Mouse (Mus musculus): ENCODE data around the gene Dhdh. TPM values are rescaled to one million over a fixed set of nuclear protein-coding genes. Genes with fewer than 3 reads are reported as not detected.
A peak's percentile ranks its signal among the peaks of the same experiment; 100 is the strongest.
"Not testable (repeated sequence)": the region's sequence is repeated elsewhere in the genome, so short reads cannot be mapped to it uniquely, and the experiment has no call there.

Gene Dhdh
- polyA plus RNA-seq, 1 experiment from 2014 or later = 2.3 TPM

DNA sequence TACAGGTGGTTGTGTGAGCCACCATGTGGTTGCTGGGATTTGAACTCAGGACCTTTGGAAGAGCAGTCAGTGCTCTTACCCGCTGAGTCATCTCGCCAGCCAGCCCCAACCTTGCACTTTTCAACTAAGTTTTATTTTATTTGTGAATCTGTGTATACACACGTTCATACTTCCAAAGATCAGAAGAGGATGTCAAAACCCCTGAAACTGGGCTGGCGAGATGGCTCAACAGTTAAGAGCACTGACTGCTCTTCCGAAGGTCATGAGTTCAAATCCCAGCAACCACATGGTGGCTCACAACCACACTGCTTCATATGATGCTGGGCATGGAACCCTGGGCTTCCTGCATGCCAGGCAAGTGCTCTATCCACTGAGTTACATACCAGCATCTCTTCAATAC, 3.6 kb downstream of the Dhdh start:
- not testable (repeated sequence) for H3K27ac ChIP-seq; H3K9me3 ChIP-seq; H3K36me3 ChIP-seq; H3K4me3 ChIP-seq; ATAC-seq (ENCODE audit: low FRiP score, low read depth); H3K4me1 ChIP-seq; H3K9ac ChIP-seq; H3K27me3 ChIP-seq (replicated peaks); H3K4me2 ChIP-seq (replicated peaks)
- WGBS = 96% methylated on average over 5 of the region's 5 CpGs

DNA sequence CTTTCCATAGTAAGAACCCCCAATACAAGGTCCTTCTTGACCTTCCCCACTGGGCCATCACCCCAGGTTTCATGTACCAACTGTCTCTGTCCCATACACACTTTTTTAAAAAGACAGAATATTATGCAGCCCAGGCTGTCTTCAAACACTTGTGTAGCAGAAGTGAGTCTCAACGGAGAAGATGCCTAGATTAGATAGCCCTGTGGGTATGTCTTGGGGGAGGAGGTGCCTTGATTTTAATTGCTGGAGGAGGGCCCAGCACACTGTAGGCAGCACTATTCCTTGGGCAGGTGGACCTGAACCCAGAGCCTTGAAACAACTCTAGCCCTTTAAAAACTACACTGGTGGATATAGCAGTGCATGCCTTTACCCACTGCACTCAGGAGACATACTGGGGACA, 6.4 kb downstream of the Dhdh start:
- H3K4me2 ChIP-seq (replicated peaks) = no peak overlapping the region
- ATAC-seq (ENCODE audit: low FRiP score, low read depth) = no peak
- no peak overlapping the region for H3K9ac ChIP-seq
- H3K27ac ChIP-seq = no peak overlapping the region
- H3K4me3 ChIP-seq = no peak overlapping the region
- no peaks in the 10 kb centered on the region; the same call in 1 of the 2 replicates for H3K36me3 ChIP-seq
- no peaks in the 10 kb centered on the region for H3K27me3 ChIP-seq (replicated peaks)
- H3K9me3 ChIP-seq = no peaks in the 10 kb centered on the region
- WGBS = 71% methylated on average over 1 of the region's 1 CpGs
- no peaks in the 10 kb centered on the region for H3K4me1 ChIP-seq

DNA sequence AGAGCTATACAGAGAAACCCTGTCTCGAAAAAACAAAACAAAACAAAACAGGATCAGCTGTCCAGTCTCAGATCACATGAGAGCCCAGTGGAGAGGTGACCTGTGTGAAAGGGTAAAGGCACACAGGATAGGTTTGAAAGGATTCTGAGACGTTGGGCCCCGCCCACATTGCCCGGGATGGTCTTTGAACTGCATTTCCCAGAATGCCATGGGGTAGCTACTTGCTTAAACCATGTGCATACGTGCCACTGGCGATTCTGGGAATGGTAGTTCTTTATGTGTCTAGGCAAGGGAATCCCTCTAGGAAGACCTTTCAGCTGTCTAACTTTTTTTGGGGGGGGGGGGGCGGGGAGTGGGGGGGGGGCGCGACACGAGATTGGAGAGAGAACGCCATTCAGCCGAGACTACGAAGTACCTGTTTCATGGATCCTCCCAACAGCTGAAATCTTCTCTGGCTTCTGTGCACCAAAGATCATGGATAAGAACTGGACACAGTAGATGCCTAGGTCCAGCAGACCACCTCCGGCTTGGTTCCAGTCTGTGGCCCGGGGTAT, 7.2 kb downstream of the Dhdh start, which contains the start of gene Tulp2:
Gene Tulp2 (plus strand): TSS at position 504 of the 554 bp plus-strand sequence.
- H3K27me3 ChIP-seq (replicated peaks) = no peaks in the 10 kb centered on the region
- H3K4me1 ChIP-seq = no peaks in the 10 kb centered on the region
- no peaks in the 10 kb centered on the region; the same call in 1 of the 2 replicates for H3K36me3 ChIP-seq
- H3K27ac ChIP-seq = no peak within 1 kb of the TSS
- H3K4me3 ChIP-seq = no peak within 1 kb of the TSS
- H3K4me2 ChIP-seq (replicated peaks) = no peak within 1 kb of the TSS
- 49% methylated on average over 15 of the region's 15 CpGs for WGBS
- H3K9ac ChIP-seq = no peak within 1 kb of the TSS
- ATAC-seq (ENCODE audit: low FRiP score, low read depth) = peak; percentile 82; the same call in 1 of the 2 replicates
- H3K9me3 ChIP-seq = no peaks in the 10 kb centered on the region

DNA sequence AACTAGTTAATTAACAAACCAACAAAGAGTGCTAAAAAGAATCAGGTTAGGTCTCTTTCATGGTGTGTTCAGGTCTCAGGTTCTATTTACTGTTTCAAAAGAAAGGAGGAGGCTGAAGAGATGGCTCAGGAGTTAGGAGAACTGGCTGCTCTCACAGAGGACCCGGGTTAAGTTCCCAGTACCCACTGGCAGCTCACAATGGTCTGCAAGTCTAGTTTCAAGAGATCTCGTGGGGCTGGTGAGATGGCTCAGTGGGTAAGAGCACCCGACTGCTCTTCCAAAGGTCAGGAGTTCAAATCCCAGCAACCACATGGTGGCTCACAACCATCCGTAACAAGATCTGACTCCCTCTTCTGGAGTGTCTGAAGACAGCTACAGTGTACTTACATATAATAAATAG, 8.3 kb downstream of the Dhdh start:
- ATAC-seq (ENCODE audit: low FRiP score, low read depth); H3K36me3 ChIP-seq; H3K27me3 ChIP-seq (replicated peaks); H3K27ac ChIP-seq; H3K4me1 ChIP-seq; H3K9ac ChIP-seq; H3K4me3 ChIP-seq; H3K4me2 ChIP-seq (replicated peaks); H3K9me3 ChIP-seq: not testable (repeated sequence)
- WGBS = 75% methylated on average over 4 of the region's 4 CpGs

DNA sequence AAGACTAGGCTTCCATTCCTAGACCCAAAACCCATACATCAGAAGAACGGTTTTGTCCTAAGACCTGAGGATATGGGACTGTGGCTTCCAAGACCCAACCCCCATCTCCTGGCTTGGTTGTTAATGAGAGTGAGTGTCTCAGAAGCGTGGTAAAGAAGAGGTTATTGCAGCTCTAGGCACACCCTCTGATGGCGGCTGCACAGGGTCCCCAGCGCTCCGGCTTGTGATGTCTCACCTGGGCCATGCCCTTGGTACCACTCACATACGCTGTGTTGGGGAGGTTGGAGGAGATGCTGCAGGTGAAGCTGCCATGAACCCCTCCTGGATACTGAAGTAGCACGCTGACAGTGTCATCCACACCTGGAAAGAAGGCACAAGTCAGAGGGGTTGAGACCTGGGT, 9.8 kb downstream of the Dhdh start:
- H3K9me3 ChIP-seq = no peaks in the 10 kb centered on the region
- no peak overlapping the region for H3K27ac ChIP-seq
- H3K4me1 ChIP-seq = no peaks in the 10 kb centered on the region
- H3K36me3 ChIP-seq = no peaks in the 10 kb centered on the region; the same call in 1 of the 2 replicates
- no peak overlapping the region for H3K9ac ChIP-seq
- WGBS = 91% methylated on average over 7 of the region's 7 CpGs
- no peaks in the 10 kb centered on the region for H3K27me3 ChIP-seq (replicated peaks)
- ATAC-seq (ENCODE audit: low FRiP score, low read depth) = no peak
- no peak overlapping the region for H3K4me3 ChIP-seq
- no peak overlapping the region for H3K4me2 ChIP-seq (replicated peaks)

DNA sequence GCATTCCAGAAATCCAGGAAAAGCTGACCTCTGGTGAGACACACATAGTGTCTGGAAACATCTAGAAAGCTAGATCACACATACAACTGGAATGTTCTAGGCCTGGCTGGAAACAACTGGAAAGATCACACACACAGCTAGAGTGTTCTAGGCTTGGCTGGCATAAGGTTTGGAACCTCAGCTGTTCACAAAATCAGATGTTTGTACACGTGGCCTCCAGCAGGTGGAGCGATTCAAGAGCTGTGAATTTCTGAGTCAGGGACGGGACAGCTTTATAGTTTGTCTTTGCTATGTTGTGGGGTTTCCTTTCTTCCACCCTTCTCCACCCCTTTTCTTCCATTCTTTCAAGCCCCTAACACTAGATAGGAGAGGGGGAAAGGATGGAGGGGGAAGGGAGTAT, 11.6 kb downstream of the Dhdh start:
- no peak overlapping the region for H3K4me3 ChIP-seq
- no peak overlapping the region for H3K4me2 ChIP-seq (replicated peaks)
- no peak overlapping the region for H3K9ac ChIP-seq
- no peaks in the 10 kb centered on the region for H3K27me3 ChIP-seq (replicated peaks)
- 16% methylated on average over 3 of the region's 3 CpGs for WGBS
- H3K27ac ChIP-seq = no peak overlapping the region
- no peaks in the 10 kb centered on the region for H3K4me1 ChIP-seq
- no peak for ATAC-seq (ENCODE audit: low FRiP score, low read depth)
- H3K36me3 ChIP-seq = no peaks in the 10 kb centered on the region; the same call in 1 of the 2 replicates
- H3K9me3 ChIP-seq = no peaks in the 10 kb centered on the region

DNA sequence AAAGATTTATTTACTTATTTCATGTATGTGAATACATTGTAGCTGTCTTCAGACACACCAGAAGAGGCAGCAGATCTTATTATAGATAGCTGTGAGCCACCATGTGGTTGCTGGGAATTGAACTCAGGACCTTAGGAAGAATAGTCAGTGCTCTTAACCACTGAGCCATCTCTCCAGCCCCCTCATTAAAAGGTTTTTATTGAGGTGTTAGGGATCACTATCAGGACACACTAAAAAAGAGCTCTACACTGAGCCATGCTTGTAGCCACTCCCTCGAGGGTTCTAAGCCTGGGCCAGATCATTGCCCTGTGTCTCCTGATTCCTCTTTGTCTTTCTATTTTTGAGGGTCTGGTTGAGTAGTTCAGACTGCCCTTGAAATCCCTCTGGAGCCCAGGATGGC, 12.2 kb downstream of the Dhdh start:
- Histone ChIP-seq H3K9me3 (no peaks in the 10 kb centered on the region), H3K9ac (no peak overlapping the region), H3K4me2 (replicated peaks) (no peak overlapping the region), H3K27ac (no peak overlapping the region), H3K4me3 (no peak overlapping the region), H3K36me3 (no peaks in the 10 kb centered on the region; the same call in 1 of the 2 replicates), H3K27me3 (replicated peaks) (no peaks in the 10 kb centered on the region), H3K4me1 (no peaks in the 10 kb centered on the region)
- ATAC-seq (ENCODE audit: low FRiP score, low read depth) = no peak
- 76% methylated on average over 1 of the region's 1 CpGs for WGBS

DNA sequence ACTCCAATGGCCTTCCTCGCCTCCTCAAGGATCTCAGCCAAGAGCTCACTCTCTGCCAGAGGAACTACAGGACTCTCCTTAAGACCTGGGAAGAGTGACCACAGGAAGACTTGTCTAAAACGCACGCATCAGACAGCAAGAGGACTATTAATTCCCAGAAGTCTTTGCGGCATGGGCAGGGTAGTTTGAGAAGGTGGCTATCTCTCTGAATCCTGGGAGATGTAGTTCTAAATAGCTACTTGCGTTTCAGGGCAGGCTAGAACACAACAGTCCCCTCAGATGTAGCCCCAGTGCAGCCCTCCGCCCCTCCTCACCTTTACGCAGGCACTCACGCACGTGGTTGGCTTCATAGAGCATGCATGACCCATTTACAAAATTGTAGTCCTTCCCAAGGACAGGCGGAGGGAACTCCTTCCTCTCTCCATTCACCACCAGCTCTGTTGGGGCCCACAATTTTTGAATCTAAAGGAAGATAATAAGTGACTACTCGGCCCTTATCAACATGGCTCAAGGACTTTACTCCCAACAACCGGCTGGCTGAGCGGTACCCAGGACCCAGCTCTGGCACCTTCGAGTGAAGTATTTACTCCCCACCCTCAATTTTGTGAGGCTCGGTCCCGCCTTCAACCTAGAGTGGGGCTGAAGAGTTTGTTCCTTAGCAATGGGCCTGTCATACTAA, 13.2 kb downstream of the Dhdh start:
- H3K9me3 ChIP-seq = no peaks in the 10 kb centered on the region
- ATAC-seq (ENCODE audit: low FRiP score, low read depth) = no peak
- peak overlapping the region; percentile 37 for H3K4me2 ChIP-seq (replicated peaks)
- no peak overlapping the region for H3K4me3 ChIP-seq
- no peaks in the 10 kb centered on the region for H3K4me1 ChIP-seq
- WGBS = 75% methylated on average over 16 of the region's 16 CpGs
- no peaks in the 10 kb centered on the region for H3K27me3 ChIP-seq (replicated peaks)
- no peak overlapping the region for H3K9ac ChIP-seq
- H3K36me3 ChIP-seq = no peaks in the 10 kb centered on the region; the same call in 1 of the 2 replicates
- H3K27ac ChIP-seq = no peak overlapping the region

DNA sequence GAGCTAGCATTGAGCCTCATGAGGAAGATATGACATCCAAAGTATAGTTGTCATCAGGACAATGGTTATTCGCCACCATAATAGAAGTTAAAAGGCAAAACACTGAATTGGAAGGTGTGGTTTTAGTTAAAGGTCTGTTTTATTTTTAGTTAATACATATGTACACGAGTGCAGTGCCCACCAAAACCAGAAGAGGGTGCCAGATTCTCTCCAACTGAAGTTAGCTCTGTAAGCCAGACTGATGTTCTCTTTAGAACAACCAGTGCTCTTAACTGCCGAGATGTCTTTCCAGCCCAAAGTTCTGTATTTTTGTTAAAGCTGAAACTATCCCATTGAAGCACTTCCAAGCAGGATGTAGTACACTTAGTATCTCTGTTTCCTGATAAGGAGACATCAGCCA, 17.7 kb downstream of the Dhdh start:
- H3K4me2 ChIP-seq (replicated peaks) = no peak overlapping the region
- no peak overlapping the region for H3K27ac ChIP-seq
- no peaks in the 10 kb centered on the region; the same call in 1 of the 2 replicates for H3K36me3 ChIP-seq
- H3K9me3 ChIP-seq = no peaks in the 10 kb centered on the region
- WGBS = 6% methylated on average over 3 of the region's 3 CpGs
- H3K4me1 ChIP-seq = peaks cover 8% of the 10 kb centered on the region
- H3K27me3 ChIP-seq (replicated peaks) = no peaks in the 10 kb centered on the region
- no peak overlapping the region for H3K9ac ChIP-seq
- no peak overlapping the region for H3K4me3 ChIP-seq
- ATAC-seq (ENCODE audit: low FRiP score, low read depth) = no peak

DNA sequence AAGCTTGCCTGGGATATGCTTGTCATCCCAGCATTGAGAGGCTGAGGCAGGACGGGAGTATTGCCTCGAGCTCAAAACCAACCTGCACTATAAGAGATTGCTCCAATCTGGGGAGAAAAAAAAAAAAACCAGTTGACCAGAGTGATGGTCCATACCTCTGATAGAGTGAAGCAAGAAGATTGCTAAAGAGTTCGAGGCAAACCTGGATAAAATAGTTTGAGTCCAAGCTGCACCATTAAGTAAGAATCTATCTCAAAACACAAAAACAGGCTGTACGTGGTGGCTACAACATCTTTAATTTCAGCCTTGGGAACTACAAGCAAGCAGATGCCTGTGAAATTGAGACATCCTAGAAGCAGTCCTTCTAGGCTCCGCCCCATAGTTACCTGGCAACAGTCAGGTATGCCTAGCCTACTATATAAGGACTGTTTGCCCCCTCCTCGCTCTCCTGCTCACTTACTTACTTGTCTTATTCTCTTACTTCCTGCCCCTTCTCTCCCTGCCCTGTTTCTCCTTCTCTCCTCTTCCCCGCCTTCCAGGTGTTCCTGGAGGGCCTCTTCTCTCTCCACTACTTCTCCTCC, 21.4 kb downstream of the Dhdh start:
- Histone ChIP-seq H3K36me3 (peaks cover 33% of the 10 kb centered on the region), H3K9me3 (no peaks in the 10 kb centered on the region), H3K27ac (no peak overlapping the region), H3K4me1 (peaks cover 20% of the 10 kb centered on the region), H3K9ac (peak overlapping the region; percentile 89; the same call in 1 of the 2 replicates), H3K27me3 (replicated peaks) (no peaks in the 10 kb centered on the region), H3K4me3 (peak overlapping the region; percentile 91), H3K4me2 (replicated peaks) (peak overlapping the region; percentile 77)
- 40% methylated on average over 7 of the region's 7 CpGs for WGBS
- peak; percentile 41 for ATAC-seq (ENCODE audit: low FRiP score, low read depth)

DNA sequence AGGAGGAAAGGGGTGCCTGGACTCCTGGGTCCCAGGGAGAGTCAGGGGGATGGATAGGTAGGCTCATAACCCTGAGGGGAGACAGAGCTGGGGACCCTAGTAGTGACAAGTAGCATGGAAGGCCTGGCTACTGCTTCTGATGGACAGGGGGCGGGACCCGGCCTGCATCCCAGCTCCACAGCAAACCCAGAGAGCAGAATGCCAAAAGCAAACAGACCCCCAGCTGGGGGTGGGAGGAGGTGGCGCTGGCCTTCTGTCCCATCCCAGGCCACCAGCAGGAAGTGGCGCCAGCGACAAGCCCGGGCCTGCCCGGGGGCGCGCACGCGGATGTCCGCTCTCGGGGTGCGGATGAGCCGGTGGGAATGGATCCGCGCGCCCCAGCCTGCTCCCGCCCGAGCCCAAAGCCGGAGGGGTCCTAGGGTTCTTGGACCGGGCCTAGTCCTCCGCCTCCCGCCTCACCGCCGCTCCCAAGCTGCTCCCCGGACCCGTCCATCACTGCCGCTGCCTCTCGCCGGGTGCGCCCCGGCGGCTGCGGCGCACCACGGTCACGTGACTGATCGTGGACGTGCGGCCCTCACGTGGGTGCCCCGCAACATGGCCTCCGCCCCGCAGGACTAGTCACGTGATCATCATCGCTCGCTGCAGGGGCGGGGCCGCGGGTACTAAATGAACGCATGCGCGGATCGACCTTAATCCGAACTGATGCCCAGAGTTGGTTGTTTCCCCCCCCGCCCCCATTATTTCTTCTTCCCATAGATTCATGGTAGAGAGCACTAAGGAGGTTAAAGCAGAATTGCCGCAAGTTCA, 22.1 kb downstream of the Dhdh start, which contains the start of gene Bax:
Gene Bax (minus strand): TSS at position 616 of the 807 bp plus-strand sequence.
- peak within 1 kb of the TSS; percentile 89 for H3K9ac ChIP-seq
- H3K4me3 ChIP-seq = peak within 1 kb of the TSS; percentile 91
- H3K4me2 ChIP-seq (replicated peaks) = peak within 1 kb of the TSS; percentile 77
- ATAC-seq (ENCODE audit: low FRiP score, low read depth) = peak; percentile 72
- peaks cover 34% of the 10 kb centered on the region for H3K36me3 ChIP-seq
- WGBS = under 1% methylated on average over 58 of the region's 58 CpGs
- H3K4me1 ChIP-seq = peaks cover 23% of the 10 kb centered on the region
- H3K27ac ChIP-seq = no peak within 1 kb of the TSS
- no peaks in the 10 kb centered on the region for H3K9me3 ChIP-seq
- H3K27me3 ChIP-seq (replicated peaks) = no peaks in the 10 kb centered on the region

DNA sequence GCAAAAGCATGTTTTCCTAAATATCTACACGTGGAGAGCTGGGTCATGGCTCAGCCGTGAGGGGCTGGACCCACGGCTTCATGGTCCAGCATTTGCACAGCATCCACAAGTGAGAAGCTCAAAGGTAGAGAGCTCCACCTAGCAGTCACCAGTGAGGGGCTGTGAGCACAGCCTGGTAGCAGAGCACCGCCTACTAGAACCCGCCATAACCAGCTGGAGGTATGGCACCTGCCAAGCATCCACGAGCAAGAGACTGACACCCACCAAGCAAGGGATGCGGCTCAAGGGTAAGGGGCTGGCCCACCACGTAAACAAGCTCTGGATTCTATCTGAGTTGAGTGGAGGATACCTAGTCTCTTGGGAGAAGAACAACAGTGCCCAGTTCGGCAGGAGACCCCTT, 23.1 kb downstream of the Dhdh start:
- Histone ChIP-seq H3K9me3 (no peaks in the 10 kb centered on the region), H3K4me1 (peaks cover 30% of the 10 kb centered on the region), H3K27ac (no peak overlapping the region), H3K4me2 (replicated peaks) (peak overlapping the region; percentile 77), H3K36me3 (peaks cover 34% of the 10 kb centered on the region), H3K27me3 (replicated peaks) (no peaks in the 10 kb centered on the region), H3K4me3 (peak overlapping the region; percentile 91), H3K9ac (peak overlapping the region; percentile 89)
- no peak for ATAC-seq (ENCODE audit: low FRiP score, low read depth)
- WGBS = 82% methylated on average over 9 of the region's 9 CpGs

All from neural tube, embryonic 12.5 days (tissue).